Mouse (Mus musculus): ENCODE measurements around the gene Cdc42ep3.

Cdc42ep3 gene

GRCm38 (mm10) chr17:79291672-79292071 is 63.2 kb downstream of the Cdc42ep3 start:
- no peak for DNase-seq (ENCODE audit: low read depth, low spot score)

- DNase-seq (ENCODE audit: low read depth, low spot score) = no peak
These were observed 64.2 kb downstream of the Cdc42ep3 start for GRCm38 (mm10) chr17:79290697-79291096.

GRCm38 (mm10) chr17:79287302-79287701 is 67.6 kb downstream of the Cdc42ep3 start:
- DNase-seq (ENCODE audit: low read depth, low spot score) = no peak

GRCm38 (mm10) chr17:79285030-79285601 is 69.8 kb downstream of the Cdc42ep3 start:
- peak; percentile 37 for DNase-seq (ENCODE audit: low read depth, low spot score)

All from R1 (cell line).